Mouse (Mus musculus) monocyte, adult 2 months (primary cell): ENCODE measurements around the gene Anapc16.

Experiments
- DNase-seq, 2 experiments: peaks; one replicate each; pipeline ENCODE4 v3.0.0; 2022; ENCODE audit warnings: low spot score in 2 of 2, low read depth in 1 of 2

Gene Anapc16

GRCm38 (mm10) chr10:59951211-59952151 is 51.5 kb downstream of the Anapc16 start, which contains the start of gene Ddit4:
Gene Ddit4, minus strand, starts transcription at chr10:59951834.
- peak; percentile 92 to 95 for DNase-seq

GRCm38 (mm10) chr10:59950716-59951191 is 52.2 kb downstream of the Anapc16 start:
- peak in 1 of 2 experiments; percentile 48 for DNase-seq

GRCm38 (mm10) chr10:59949783-59950605 is 52.9 kb downstream of the Anapc16 start:
- no peak for DNase-seq

- DNase-seq: no peak
Observed at GRCm38 (mm10) chr10:59949255-59949648, 53.7 kb downstream of the Anapc16 start.

GRCm38 (mm10) chr10:59948363-59949254 is 54.3 kb downstream of the Anapc16 start:
- DNase-seq: no peak

- DNase-seq: no peak
Observed at GRCm38 (mm10) chr10:59947296-59948073, 55.5 kb downstream of the Anapc16 start.

GRCm38 (mm10) chr10:59946362-59946761 is 56.6 kb downstream of the Anapc16 start:
- DNase-seq: no peak

GRCm38 (mm10) chr10:59945416-59945815 is 57.5 kb downstream of the Anapc16 start:
- DNase-seq: no peak

GRCm38 (mm10) chr10:59943421-59943989 is 59.4 kb downstream of the Anapc16 start:
- peak in 1 of 2 experiments; percentile 26 for DNase-seq

- no peak for DNase-seq
Observed at GRCm38 (mm10) chr10:59942847-59943420, 60.0 kb downstream of the Anapc16 start.

GRCm38 (mm10) chr10:59942281-59942846 is 60.6 kb downstream of the Anapc16 start:
- DNase-seq: no peak

- no peak for DNase-seq
Observed at GRCm38 (mm10) chr10:59939081-59939480, 63.9 kb downstream of the Anapc16 start.

GRCm38 (mm10) chr10:59938662-59939061 is 64.3 kb downstream of the Anapc16 start:
- no peak for DNase-seq
